8 mouse cellular contexts compared by ENCODE assay signal in the genomic region with DNA sequence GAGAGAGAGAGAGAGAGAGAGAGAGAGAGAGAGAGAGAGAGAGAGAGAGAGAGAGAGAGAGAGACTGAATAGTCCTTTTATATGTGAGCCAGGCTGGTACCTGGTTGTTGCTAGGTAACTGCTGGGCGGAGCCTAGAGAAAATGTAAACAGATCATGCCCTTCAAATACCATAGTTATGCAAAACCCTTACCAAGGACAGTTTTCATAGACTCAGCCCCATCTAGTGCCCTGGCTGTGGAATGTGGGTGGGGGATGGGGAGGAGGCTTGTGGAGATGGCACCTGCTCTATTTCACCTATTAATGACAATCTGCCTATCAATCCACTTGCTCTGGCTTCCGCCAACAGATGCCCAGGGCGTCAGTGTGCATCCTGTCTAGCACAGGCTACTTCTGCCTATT.
DNase-seq lines count a peak whose midpoint lies in the region; ATAC-seq and TF ChIP-seq lines count a peak whose summit lies in the region.
"Had no signal": no experiment of that assay in that cellular context is flagged by ENCODE, and none has a peak within 500 bp of the region (broad histone marks: within the 10 kb centered on the region; RNA-seq: fewer than 3 reads in every experiment).

No protein-coding gene starts in this region.

- no peak for TF ChIP-seq CTCF in lung, embryonic 14.5 days (IDR thresholded peaks at IDR 0.05; ENCODE audit: low read depth)

- H3K27me3 ChIP-seq in kidney, embryonic 15.5 days: no peaks in the 10 kb centered on the region
- no peaks in the 10 kb centered on the region for H3K27me3 ChIP-seq in lung, embryonic 14.5 days (ENCODE audit: insufficient read depth, low read length)

- H3K4me1 ChIP-seq in kidney, embryonic 15.5 days: no peaks in the 10 kb centered on the region
- no peaks in the 10 kb centered on the region for H3K4me1 ChIP-seq in lung, embryonic 14.5 days (ENCODE audit: insufficient read depth)

- H3K36me3 ChIP-seq in kidney, embryonic 15.5 days: no peaks in the 10 kb centered on the region
- no peaks in the 10 kb centered on the region for H3K36me3 ChIP-seq in lung, embryonic 14.5 days (ENCODE audit: insufficient read depth)

- no peak overlapping the region for H3K27ac ChIP-seq in kidney, embryonic 15.5 days
- no peak overlapping the region for H3K27ac ChIP-seq in lung, embryonic 14.5 days (ENCODE audit: low read depth)

- no peak overlapping the region for H3K4me3 ChIP-seq in kidney, embryonic 15.5 days (replicated peaks)
- H3K4me3 ChIP-seq in lung, embryonic 14.5 days (ENCODE audit: low read depth, low read length): no peak overlapping the region

- WGBS in kidney, embryonic 15.5 days: 76% methylated on average over 3 of the region's 3 CpGs
- whole genome bisulfite sequencing in lung, embryonic 14.5 days: 54% methylated on average over 3 of the region's 3 CpGs

- intact Hi-C loops in left cerebral cortex, postnatal 14 days (cut with DNase I): no loop called here

- H3K9ac ChIP-seq in kidney, embryonic 15.5 days: no peak overlapping the region
- H3K9ac ChIP-seq in lung, embryonic 14.5 days: no peak overlapping the region
- H3K9ac ChIP-seq: liver, postnatal 0 days had no signal

- H3K4me2 ChIP-seq in kidney, embryonic 15.5 days: no peak overlapping the region
- no peak overlapping the region for H3K4me2 ChIP-seq in lung, embryonic 14.5 days

- no peak for ATAC-seq in kidney, embryonic 15.5 days (replicated peaks; ENCODE audit: low FRiP score)
- ATAC-seq in lung, embryonic 14.5 days (ENCODE audit: insufficient read depth): no peak
- ATAC-seq: liver, postnatal 0 days had no signal

- 0 out of 2 replicates have a peak, but pooled peaks cover 2% of the 10 kb centered on the region for H3K9me3 ChIP-seq in kidney, embryonic 15.5 days (replicated peaks)
- H3K9me3 ChIP-seq in lung, embryonic 14.5 days (ENCODE audit: low read depth, low read length): no peaks in the 10 kb centered on the region

- peak; percentile 7 to 29 for DNase-seq in kidney, postnatal 36 days
- DNase-seq in ES-CJ7 (ENCODE audit: low read depth, low spot score) (peak; percentile 91), R1 (ENCODE audit: low read depth, low spot score) (peak; percentile 97)
- DNase-seq in lung, embryonic 14.5 days: peak; percentile 60
- DNase-seq in left cerebral cortex, postnatal 14 days (ENCODE audit: low spot score in 2 of 2): no peak
- no peak for DNase-seq in B cell, adult 2 months
- DNase-seq: liver, postnatal 0 days had no signal

Comparison
In these comparisons a context has a peak if more than half of its experiments do, and no peak if none do; other contexts are left out.
1. DNase-seq: peak in kidney, postnatal 36 days (2 of 2), ES-CJ7 (single experiment), R1 (single experiment) and lung, embryonic 14.5 days (single experiment); none in left cerebral cortex, postnatal 14 days (0 of 2) and B cell, adult 2 months (0 of 2).